Mouse (Mus musculus) liver, embryonic 14.5 days (tissue): ENCODE data around the gene Creb3l2. TPM values are rescaled to one million over a fixed set of nuclear protein-coding genes. Genes with fewer than 3 reads are reported as not detected.

Source experiments
- ATAC-seq: fragments of 200-750 bp; cut with Nextera tagmentation; 2 replicates; pipeline ENCODE4 v1.8.0; 2017; ENCODE audit warnings: moderate number of reproducible peaks, mild to moderate bottlenecking, moderate library complexity; ENCODE audit not compliant: insufficient read depth
- DNase-seq, 3 experiments: peaks; one replicate each; pipeline ENCODE4 v3.0.0-alpha.2; 2012 to 2013; ENCODE audit warnings: low read depth in 3 of 3, low spot score in 3 of 3
- H3K27ac ChIP-seq: fragments of 300-500 bp; sonication (generic); 2 replicates; pipeline ENCODE4 v1.5.1; 2014; ENCODE audit warnings: moderate library complexity, mild to moderate bottlenecking, control low read depth, inconsistent platforms
- H3K27me3 ChIP-seq: fragments of 300-500 bp; sonication (generic); 2 replicates; pipeline ENCODE4 v1.6.1; 2014; ENCODE audit warnings: mild to moderate bottlenecking, low read length, moderate library complexity; ENCODE audit not compliant: control insufficient read depth, insufficient read depth
- H3K36me3 ChIP-seq: fragments of 300-500 bp; sonication (generic); replicated peaks from 2 replicates; pipeline ENCODE4 v1.6.1; 2014; ENCODE audit warnings: low read depth; ENCODE audit not compliant: control insufficient read depth, insufficient read depth
- H3K4me1 ChIP-seq, 2 experiments: fragments of 200-500 bp in 1 of 2; fragments of 300-500 bp in 1 of 2; sonication (generic) in 1 of 2; replicated peaks; 2 replicates each; pipeline ENCODE4 v1.6.1; 2012 to 2014; ENCODE audit warnings: antibody characterized with exemption in 1 of 2, inconsistent platforms in 1 of 2, low read length in 1 of 2; ENCODE audit not compliant: control insufficient read depth in 2 of 2, insufficient read depth in 2 of 2
- H3K4me2 ChIP-seq: fragments of 300-500 bp; sonication (generic); 2 replicates; pipeline ENCODE4 v1.6.1; 2014; ENCODE audit warnings: low read depth, mild to moderate bottlenecking, control low read depth, moderate library complexity
- H3K4me3 ChIP-seq, 2 experiments: fragments of 200-500 bp in 1 of 2; fragments of 300-500 bp in 1 of 2; sonication (generic) in 1 of 2; 2 replicates each; pipeline ENCODE4 v1.5.1; 2012 to 2014; ENCODE audit warnings: low read depth in 2 of 2, low read length in 2 of 2, mild to moderate bottlenecking in 2 of 2, control low read depth in 1 of 2, inconsistent platforms in 1 of 2, moderate library complexity in 1 of 2; ENCODE audit not compliant: insufficient read depth in 1 of 2
- H3K9ac ChIP-seq: fragments of 300-500 bp; sonication (generic); replicated peaks from 2 replicates; pipeline ENCODE4 v1.6.1; 2014; ENCODE audit warnings: mild to moderate bottlenecking, control low read depth, moderate library complexity
- H3K9me3 ChIP-seq: fragments of 300-500 bp; sonication (generic); 2 replicates; pipeline ENCODE4 v1.6.1; 2016; ENCODE audit warnings: low read length, mixed read lengths; ENCODE audit not compliant: control insufficient read depth
- CTCF ChIP-seq: IDR thresholded peaks from 2 replicates; pipeline ENCODE4 v1.5.1; 2016; ENCODE audit warnings: antibody characterized with exemption, low read depth, control low read depth
- EP300 ChIP-seq: IDR thresholded peaks from 2 replicates; pipeline ENCODE4 v1.6.1; 2016; ENCODE audit warnings: antibody characterized with exemption, low read depth
- WGBS: fragments of 180-500 bp; shearing (Covaris S2); extraction: QIAGEN DNeasy Blood & Tissue Kit; methylation state at CpG from one replicate; pipeline ENCODE4 v1.1.7; 2014; ENCODE audit not compliant: insufficient replicate concordance; 5-methylcytosine and 5-hydroxymethylcytosine counted together
- polyA plus RNA-seq, 2 experiments: library from polyadenylated mRNA; depleted of rRNA in 1 of 2; stranded (reverse) in 1 of 2; unstranded in 1 of 2; fragments of >200 nt; fragmentation: Nextera tagmentation in 1 of 2; extraction: Ambion mirVana in 1 of 2; gene quantifications; 2 replicates each; pipeline versions ENCODE4 v1.2.1 to v1.2.3; 2012 to 2014

Gene Creb3l2
- polyA plus RNA-seq, 2 experiments = 1.9 to 2.7 TPM

- Histone ChIP-seq H3K36me3 (no peaks in the 10 kb centered on the region), H3K9me3 (no peaks in the 10 kb centered on the region), H3K4me2 (no peak overlapping the region), H3K4me3 (no peak overlapping the region), H3K9ac (no peak overlapping the region), H3K27me3 (no peaks in the 10 kb centered on the region), H3K4me1 (peaks cover 3 to 26% of the 10 kb centered on the region in 2 experiments; a peak in 2 of 4 replicates), H3K27ac (no peak overlapping the region)
- ATAC-seq (no peak), DNase-seq (no peak)
- WGBS = 65% methylated on average over 4 of the region's 4 CpGs
- TF ChIP-seq CTCF (no peak), EP300 (no peak)
Measured at GRCm38 (mm10) chr6:37396127-37396526, 45.8 kb downstream of the Creb3l2 start.

DNA sequence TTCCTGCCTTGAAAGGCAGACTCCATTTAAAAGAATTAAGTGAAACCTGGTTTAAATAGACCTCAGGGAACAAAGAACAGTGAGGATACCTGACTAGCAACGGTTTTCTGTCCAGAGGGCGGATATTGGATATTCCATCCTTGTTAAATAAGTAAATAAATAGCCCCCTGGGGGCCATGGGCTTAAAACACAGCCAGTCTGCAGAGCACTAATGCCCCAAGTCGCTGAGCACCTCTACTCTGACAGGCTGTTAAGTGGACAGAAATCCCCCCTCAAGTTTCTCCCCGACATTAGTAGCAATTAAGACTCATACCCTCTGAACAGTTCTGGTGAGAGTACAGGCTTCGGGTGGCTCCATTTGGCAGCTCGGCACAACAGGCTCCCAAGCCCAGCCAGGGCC lies 48.7 kb downstream of the Creb3l2 start:
- Histone ChIP-seq H3K9me3 (no peaks in the 10 kb centered on the region), H3K4me1 (peaks cover 0 to 9% of the 10 kb centered on the region in 2 experiments; a peak in 2 of 4 replicates), H3K27ac (no peak overlapping the region), H3K4me3 (no peak overlapping the region), H3K27me3 (no peaks in the 10 kb centered on the region), H3K4me2 (no peak overlapping the region), H3K36me3 (no peaks in the 10 kb centered on the region), H3K9ac (no peak overlapping the region)
- TF ChIP-seq CTCF (no peak), EP300 (no peak)
- 62% methylated on average over 6 of the region's 6 CpGs for WGBS
- DNase-seq (no peak), ATAC-seq (no peak)

GRCm38 (mm10) chr6:37392262-37392661 lies 49.7 kb downstream of the Creb3l2 start:
- no peak for ATAC-seq
- DNase-seq = no peak
- Histone ChIP-seq H3K4me3 (no peak overlapping the region), H3K9me3 (no peaks in the 10 kb centered on the region), H3K27me3 (no peaks in the 10 kb centered on the region), H3K36me3 (no peaks in the 10 kb centered on the region), H3K27ac (no peak overlapping the region), H3K4me1 (peaks cover 0 to 3% of the 10 kb centered on the region in 2 experiments; a peak in 2 of 4 replicates), H3K9ac (no peak overlapping the region), H3K4me2 (no peak overlapping the region)
- no peak for TF ChIP-seq CTCF
- TF ChIP-seq EP300 = no peak
- 74% methylated on average over 6 of the region's 6 CpGs for WGBS

DNA sequence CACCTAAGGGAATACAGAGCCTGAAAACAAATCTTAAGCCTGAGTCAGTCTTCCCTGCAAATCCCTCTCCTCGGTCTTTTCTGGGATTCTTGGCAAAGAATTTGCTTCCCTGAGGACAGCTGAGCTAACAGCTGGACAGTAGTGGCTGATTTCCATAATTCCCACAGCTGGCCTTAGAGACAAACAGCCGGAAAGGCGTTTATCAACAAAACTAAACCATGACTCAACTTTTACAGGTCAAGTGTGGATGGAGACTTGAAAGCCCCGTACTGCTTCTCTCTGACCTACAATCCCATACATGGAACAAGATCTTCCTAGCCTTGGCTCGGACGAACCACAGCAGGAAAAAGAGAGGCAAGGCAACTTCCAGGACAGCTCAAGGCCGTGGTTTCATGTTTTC lies 50.6 kb downstream of the Creb3l2 start:
- Histone ChIP-seq H3K4me1 (no peaks in the 10 kb centered on the region; a peak in 1 of 4 replicates), H3K9me3 (no peaks in the 10 kb centered on the region), H3K27me3 (no peaks in the 10 kb centered on the region), H3K4me2 (no peak overlapping the region), H3K9ac (no peak overlapping the region), H3K4me3 (no peak overlapping the region), H3K27ac (no peak overlapping the region), H3K36me3 (no peaks in the 10 kb centered on the region)
- DNase-seq = no peak
- TF ChIP-seq EP300 (no peak), CTCF (no peak)
- 54% methylated on average over 7 of the region's 7 CpGs for WGBS
- no peak for ATAC-seq

GRCm38 (mm10) chr6:37388960-37389359 lies 53.0 kb downstream of the Creb3l2 start:
- no peak overlapping the region for H3K4me2 ChIP-seq
- no peak for TF ChIP-seq CTCF
- H3K27ac ChIP-seq = no peak overlapping the region
- H3K4me3 ChIP-seq = no peak overlapping the region
- DNase-seq = no peak
- no peaks in the 10 kb centered on the region; a peak in 1 of 4 replicates for H3K4me1 ChIP-seq
- no peaks in the 10 kb centered on the region for H3K27me3 ChIP-seq
- H3K9ac ChIP-seq = no peak overlapping the region
- ATAC-seq = no peak
- no peaks in the 10 kb centered on the region for H3K36me3 ChIP-seq
- WGBS = 58% methylated on average over 8 of the region's 8 CpGs
- no peaks in the 10 kb centered on the region for H3K9me3 ChIP-seq
